Mouse (Mus musculus): ENCODE measurements at regions not wholly inside any gene's neighbourhood (a gene's known extent, or its start where the extent isn't known, plus 50 kb on each side); places are given as distances from the start of the nearest gene placed in this dataset.

DNA sequence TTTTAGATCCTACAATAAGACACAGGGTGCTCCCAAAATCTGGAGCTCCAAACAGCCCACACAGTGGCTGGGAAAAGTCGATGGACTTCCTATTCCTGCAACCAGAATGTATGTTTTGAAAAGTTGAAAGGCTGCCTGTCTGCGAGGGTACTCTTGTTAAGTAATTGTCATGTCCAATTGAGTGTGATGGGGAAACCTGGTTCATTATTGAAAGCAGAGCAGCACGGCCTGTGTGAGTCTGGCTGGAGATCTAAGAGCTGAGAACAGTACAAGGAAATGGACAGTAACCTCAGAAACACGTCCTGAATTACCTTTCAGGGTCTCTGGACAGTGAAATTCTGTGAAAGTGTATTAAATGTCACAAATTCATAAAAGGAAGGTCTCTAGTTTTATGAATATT is 115.3 kb upstream of the BC052040 start:
- H3K9ac ChIP-seq (replicated peaks; ENCODE audit: low read depth, low read length) = no peak overlapping the region
- H3K4me3 ChIP-seq (ENCODE audit: low read depth, low read length) = no peak overlapping the region
- WGBS = 76% methylated on average over 4 of the region's 4 CpGs
- ATAC-seq (ENCODE audit: insufficient read depth, low read depth) (no peak), DNase-seq (ENCODE audit: low spot score) (no peak)
- no peak overlapping the region for H3K4me2 ChIP-seq (ENCODE audit: low read depth, low read length)
- H3K27me3 ChIP-seq (ENCODE audit: control insufficient read depth, insufficient read depth, low read length) = no peaks in the 10 kb centered on the region
- no peak overlapping the region for H3K27ac ChIP-seq (ENCODE audit: low read depth)
- no peaks in the 10 kb centered on the region for H3K9me3 ChIP-seq (replicated peaks; ENCODE audit: control insufficient read depth, low read length)
- H3K36me3 ChIP-seq (replicated peaks; ENCODE audit: control insufficient read depth, insufficient read depth, low read length) = no peaks in the 10 kb centered on the region
- H3K4me1 ChIP-seq (ENCODE audit: control insufficient read depth, insufficient read depth) = no peaks in the 10 kb centered on the region
- TF ChIP-seq CTCF (IDR thresholded peaks at IDR 0.05; ENCODE audit: low read depth) = no peak
- TF ChIP-seq EP300 (IDR thresholded peaks at IDR 0.05; ENCODE audit: low read depth) = no peak

DNA sequence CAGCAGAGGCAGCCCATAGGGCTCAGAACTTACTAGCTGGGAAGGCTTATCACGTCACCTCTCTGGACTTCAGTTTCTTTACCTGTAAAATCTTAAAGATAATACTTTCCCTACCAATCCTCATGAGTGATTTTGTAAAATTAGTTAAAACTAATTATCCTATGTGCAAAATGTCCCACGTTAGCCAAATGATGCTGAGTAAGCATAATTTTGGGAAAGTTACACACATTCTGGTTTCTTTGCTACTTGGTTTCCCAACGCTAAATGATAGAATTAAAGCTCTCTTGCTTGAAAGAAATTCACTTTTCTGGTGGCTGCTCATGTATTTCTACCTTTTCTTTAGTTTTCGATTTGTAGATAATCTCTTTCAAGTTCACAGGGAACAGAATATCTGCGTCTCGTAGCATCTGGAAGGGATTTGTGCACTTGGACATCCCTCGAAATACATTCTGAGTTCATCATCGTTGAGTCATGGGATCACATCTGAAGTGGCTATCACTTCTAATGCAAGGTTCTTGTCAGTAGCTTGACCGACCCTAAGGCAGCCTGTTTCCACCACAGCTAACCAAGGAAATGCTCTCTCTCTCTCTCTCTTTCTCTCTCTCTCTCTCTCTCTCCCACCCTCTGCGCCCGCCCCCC is 114.3 kb upstream of the BC052040 start:
- H3K9ac ChIP-seq (replicated peaks; ENCODE audit: low read depth, low read length) = no peak overlapping the region
- 83% methylated on average over 11 of the region's 11 CpGs for WGBS
- no peaks in the 10 kb centered on the region for H3K36me3 ChIP-seq (replicated peaks; ENCODE audit: control insufficient read depth, insufficient read depth, low read length)
- H3K27ac ChIP-seq (ENCODE audit: low read depth) = no peak overlapping the region
- H3K4me3 ChIP-seq (ENCODE audit: low read depth, low read length) = no peak overlapping the region
- ATAC-seq (ENCODE audit: insufficient read depth, low read depth) = no peak
- no peaks in the 10 kb centered on the region for H3K4me1 ChIP-seq (ENCODE audit: control insufficient read depth, insufficient read depth)
- DNase-seq (ENCODE audit: low spot score) = no peak
- no peaks in the 10 kb centered on the region for H3K9me3 ChIP-seq (replicated peaks; ENCODE audit: control insufficient read depth, low read length)
- TF ChIP-seq CTCF (IDR thresholded peaks at IDR 0.05; ENCODE audit: low read depth) (no peak), EP300 (IDR thresholded peaks at IDR 0.05; ENCODE audit: low read depth) (no peak)
- H3K4me2 ChIP-seq (ENCODE audit: low read depth, low read length) = no peak overlapping the region
- no peaks in the 10 kb centered on the region for H3K27me3 ChIP-seq (ENCODE audit: control insufficient read depth, insufficient read depth, low read length)

DNA sequence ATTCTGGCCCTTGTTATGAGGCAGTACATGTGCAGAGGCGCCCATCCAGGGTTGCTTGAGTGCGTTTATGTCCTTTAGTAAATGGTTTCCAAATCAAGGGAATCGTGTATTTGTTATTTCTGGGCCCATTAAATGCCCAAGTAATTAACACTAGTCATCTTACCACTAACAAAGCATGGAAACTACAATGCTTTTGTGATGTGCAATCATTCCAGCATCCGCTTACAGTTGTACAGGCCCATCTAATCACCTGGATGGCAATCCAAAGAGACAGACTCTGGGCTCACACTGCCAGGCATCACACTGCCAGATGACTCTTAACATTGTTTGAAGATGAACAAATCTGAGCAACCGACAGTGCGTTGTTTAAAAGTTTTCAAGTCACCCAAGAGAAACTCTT is 113.6 kb upstream of the BC052040 start:
- Histone ChIP-seq H3K27me3 (ENCODE audit: control insufficient read depth, insufficient read depth, low read length) (no peaks in the 10 kb centered on the region), H3K36me3 (replicated peaks; ENCODE audit: control insufficient read depth, insufficient read depth, low read length) (no peaks in the 10 kb centered on the region), H3K9me3 (replicated peaks; ENCODE audit: control insufficient read depth, low read length) (no peaks in the 10 kb centered on the region), H3K4me3 (ENCODE audit: low read depth, low read length) (no peak overlapping the region), H3K27ac (ENCODE audit: low read depth) (no peak overlapping the region), H3K9ac (replicated peaks; ENCODE audit: low read depth, low read length) (no peak overlapping the region), H3K4me2 (ENCODE audit: low read depth, low read length) (no peak overlapping the region), H3K4me1 (ENCODE audit: control insufficient read depth, insufficient read depth) (no peaks in the 10 kb centered on the region)
- WGBS = 85% methylated on average over 6 of the region's 6 CpGs
- TF ChIP-seq CTCF (IDR thresholded peaks at IDR 0.05; ENCODE audit: low read depth) = no peak
- DNase-seq (ENCODE audit: low spot score) (no peak), ATAC-seq (ENCODE audit: insufficient read depth, low read depth) (no peak)

DNA sequence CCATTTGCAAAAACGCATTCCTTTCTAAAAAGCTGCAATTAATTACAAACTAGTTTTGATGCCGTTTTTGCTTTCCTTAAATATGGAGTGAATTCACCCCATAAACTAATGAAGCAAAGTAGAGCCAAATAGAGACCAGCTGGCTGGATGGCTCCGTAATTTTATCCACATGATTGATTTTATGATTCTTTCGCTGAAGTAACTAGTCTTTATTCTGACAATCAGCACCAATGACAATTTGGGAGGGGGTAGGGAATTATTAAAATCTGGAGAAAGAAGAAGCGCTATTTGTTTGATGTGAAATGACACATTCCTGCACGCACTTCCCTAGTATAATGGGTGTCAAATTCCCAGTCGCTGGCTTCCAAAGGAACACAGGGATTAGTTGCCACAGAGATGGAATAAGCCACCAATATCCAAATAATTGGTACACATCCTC is 113.0 kb upstream of the BC052040 start:
- TF ChIP-seq CTCF (IDR thresholded peaks at IDR 0.05; ENCODE audit: low read depth) (no peak), EP300 (IDR thresholded peaks at IDR 0.05; ENCODE audit: low read depth) (no peak)
- DNase-seq (ENCODE audit: low spot score) (no peak), ATAC-seq (ENCODE audit: insufficient read depth, low read depth) (no peak)
- Histone ChIP-seq H3K9ac (replicated peaks; ENCODE audit: low read depth, low read length) (no peak overlapping the region), H3K27ac (ENCODE audit: low read depth) (no peak overlapping the region), H3K9me3 (replicated peaks; ENCODE audit: control insufficient read depth, low read length) (no peaks in the 10 kb centered on the region), H3K27me3 (ENCODE audit: control insufficient read depth, insufficient read depth, low read length) (no peaks in the 10 kb centered on the region), H3K4me3 (ENCODE audit: low read depth, low read length) (no peak overlapping the region), H3K4me1 (ENCODE audit: control insufficient read depth, insufficient read depth) (no peaks in the 10 kb centered on the region), H3K4me2 (ENCODE audit: low read depth, low read length) (no peak overlapping the region), H3K36me3 (replicated peaks; ENCODE audit: control insufficient read depth, insufficient read depth, low read length) (no peaks in the 10 kb centered on the region)
- WGBS = 86% methylated on average over 7 of the region's 7 CpGs

DNA sequence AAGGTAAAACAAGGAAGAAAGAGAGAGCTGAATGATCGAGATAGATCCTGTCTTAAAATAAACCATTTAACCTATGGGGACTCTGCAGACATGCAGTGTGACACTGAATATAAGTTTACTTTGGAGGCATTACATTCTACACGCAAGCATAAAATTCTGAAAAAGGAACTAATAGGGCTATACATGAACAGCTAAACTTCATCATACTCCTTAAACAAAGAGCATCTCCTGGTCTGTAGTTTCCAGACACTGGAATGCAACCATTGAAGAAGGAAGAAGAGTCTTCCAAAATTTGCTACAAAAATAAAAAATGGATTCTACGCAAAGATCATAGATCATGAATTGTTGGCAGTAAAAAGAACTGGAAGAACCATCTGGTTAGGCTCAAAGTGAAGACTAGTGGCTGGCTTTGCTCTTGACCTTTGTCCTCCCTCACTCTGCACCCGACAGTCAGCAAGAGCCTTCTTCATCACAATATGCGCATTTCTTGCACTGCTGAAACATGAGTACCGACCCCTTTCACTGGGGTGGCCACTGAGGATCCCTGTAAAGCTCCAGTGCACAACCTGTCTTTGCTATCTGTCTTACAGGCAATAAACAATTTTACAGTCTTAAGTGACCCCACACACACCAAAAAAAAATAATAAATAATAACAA is 112.2 kb upstream of the BC052040 start:
- Histone ChIP-seq H3K4me1 (ENCODE audit: control insufficient read depth, insufficient read depth) (no peaks in the 10 kb centered on the region), H3K4me2 (ENCODE audit: low read depth, low read length) (no peak overlapping the region), H3K27me3 (ENCODE audit: control insufficient read depth, insufficient read depth, low read length) (no peaks in the 10 kb centered on the region), H3K9ac (replicated peaks; ENCODE audit: low read depth, low read length) (no peak overlapping the region), H3K9me3 (replicated peaks; ENCODE audit: control insufficient read depth, low read length) (no peaks in the 10 kb centered on the region), H3K27ac (ENCODE audit: low read depth) (no peak overlapping the region), H3K4me3 (ENCODE audit: low read depth, low read length) (no peak overlapping the region), H3K36me3 (replicated peaks; ENCODE audit: control insufficient read depth, insufficient read depth, low read length) (no peaks in the 10 kb centered on the region)
- TF ChIP-seq EP300 (IDR thresholded peaks at IDR 0.05; ENCODE audit: low read depth) (no peak), CTCF (IDR thresholded peaks at IDR 0.05; ENCODE audit: low read depth) (no peak)
- no peak for ATAC-seq (ENCODE audit: insufficient read depth, low read depth)
- no peak for DNase-seq (ENCODE audit: low spot score)
- WGBS = 69% methylated on average over 6 of the region's 6 CpGs

GRCm38 (mm10) chr2:115472393-115472792 is 109.1 kb upstream of the BC052040 start:
- ATAC-seq (ENCODE audit: insufficient read depth, low read depth) = no peak
- Histone ChIP-seq H3K4me1 (ENCODE audit: control insufficient read depth, insufficient read depth) (no peaks in the 10 kb centered on the region), H3K27ac (ENCODE audit: low read depth) (no peak overlapping the region), H3K36me3 (replicated peaks; ENCODE audit: control insufficient read depth, insufficient read depth, low read length) (no peaks in the 10 kb centered on the region), H3K4me3 (ENCODE audit: low read depth, low read length) (no peak overlapping the region), H3K27me3 (ENCODE audit: control insufficient read depth, insufficient read depth, low read length) (no peaks in the 10 kb centered on the region), H3K9ac (replicated peaks; ENCODE audit: low read depth, low read length) (no peak overlapping the region), H3K9me3 (replicated peaks; ENCODE audit: control insufficient read depth, low read length) (no peaks in the 10 kb centered on the region), H3K4me2 (ENCODE audit: low read depth, low read length) (no peak overlapping the region)
- no peak for DNase-seq (ENCODE audit: low spot score)
- 74% methylated on average over 2 of the region's 2 CpGs for WGBS
- TF ChIP-seq CTCF (IDR thresholded peaks at IDR 0.05; ENCODE audit: low read depth) (no peak), EP300 (IDR thresholded peaks at IDR 0.05; ENCODE audit: low read depth) (no peak)

All from heart, postnatal 0 days (tissue).